Mouse (Mus musculus): ENCODE results near the gene Cdca3. TPM values are rescaled to one million over a fixed set of nuclear protein-coding genes. Genes with fewer than 3 reads are reported as not detected.

Gene Cdca3
- total RNA-seq, 4 experiments from 2014 or later = 0.49 to 1.0 (median 0.80) TPM

DNA sequence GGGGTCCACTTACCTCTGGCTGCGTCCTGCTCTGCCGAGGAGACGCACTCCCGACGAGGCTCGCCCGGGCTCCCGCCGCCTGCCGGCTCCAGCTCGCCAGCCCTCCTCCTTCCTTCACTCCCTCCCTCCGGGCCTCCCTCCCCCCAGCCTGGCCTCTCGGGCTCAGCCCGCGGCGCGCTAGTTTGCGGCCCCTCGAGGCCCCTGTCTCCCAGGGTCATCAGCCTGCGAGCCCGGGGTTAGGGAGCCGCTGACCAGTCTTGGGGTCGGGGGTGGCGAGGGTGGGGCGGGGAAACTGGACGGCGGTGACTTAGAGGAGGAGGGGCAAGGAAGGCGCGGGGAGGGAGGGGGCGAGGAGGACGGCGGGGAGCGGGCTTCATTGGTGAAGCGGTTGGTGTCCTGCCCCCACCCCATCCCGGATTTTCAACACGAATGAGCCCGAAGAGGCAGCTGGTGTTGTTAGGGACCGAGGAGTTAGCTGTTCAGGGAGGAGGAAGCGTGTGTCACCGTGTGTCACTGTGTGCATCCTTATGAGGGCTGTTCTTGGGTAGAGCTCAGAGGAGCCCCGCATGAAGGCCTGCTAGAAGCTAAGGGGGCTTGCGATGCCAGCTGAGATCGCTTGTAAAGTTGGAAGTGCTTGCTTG is 34.4 kb downstream of the Cdca3 start, which contains the start of gene Gpr162:
Gene Gpr162, minus strand, starts transcription at position 326 of the 641 bp plus-strand sequence.
- DNase-seq (ENCODE audit: low spot score in 2 of 2) = peak; percentile 60 to 75

DNA sequence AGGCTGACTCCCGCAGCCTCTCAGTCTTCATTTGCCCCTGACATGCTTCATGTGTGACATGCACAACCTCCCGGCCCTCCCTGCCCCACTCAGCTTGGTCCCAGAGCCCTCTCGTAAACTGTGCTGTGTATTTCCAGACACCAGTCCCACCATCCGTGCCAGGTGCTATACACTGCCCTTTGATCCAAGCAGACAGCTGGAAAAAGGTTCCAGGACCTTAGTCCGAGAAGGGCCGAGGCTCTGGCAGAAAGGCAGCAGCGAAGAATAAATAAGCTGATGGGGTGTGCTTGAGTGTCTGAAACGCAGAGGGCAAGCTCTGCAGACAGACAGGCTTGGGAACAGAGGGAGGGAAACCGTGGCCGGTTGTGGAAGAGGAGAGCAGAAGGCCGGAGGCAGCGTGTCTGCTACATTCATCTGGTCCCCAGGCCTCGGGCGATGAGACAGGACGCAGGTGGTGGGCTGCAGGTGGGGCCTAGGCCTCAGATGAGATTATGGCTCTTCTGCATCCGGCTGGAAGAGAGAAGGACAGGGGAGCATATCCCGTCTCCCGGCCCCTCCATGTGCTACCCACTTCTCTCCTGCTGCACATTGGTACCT is 36.5 kb downstream of the Cdca3 start:
- no peak for DNase-seq (ENCODE audit: low spot score in 2 of 2)

DNA sequence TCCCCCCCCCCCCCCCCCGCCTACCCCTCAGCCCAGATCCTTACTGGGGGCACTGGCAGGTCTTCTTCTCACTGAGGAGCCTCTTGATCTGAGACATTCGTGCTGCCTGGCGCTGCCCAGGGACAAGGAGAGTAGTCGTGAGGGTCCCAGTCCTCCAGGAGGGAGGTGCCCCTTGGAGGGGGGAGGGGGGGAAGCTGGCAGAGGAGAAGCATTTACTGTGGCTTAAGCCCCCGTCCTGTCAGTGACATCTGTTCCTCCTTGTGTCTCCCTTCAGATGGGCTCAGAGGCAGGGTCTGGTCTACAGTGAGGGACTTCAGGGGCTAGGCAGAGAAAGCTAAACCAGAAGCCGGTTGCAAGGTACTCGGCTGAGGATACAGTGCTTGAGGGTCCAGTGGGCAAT is 37.2 kb downstream of the Cdca3 start:
- DNase-seq (ENCODE audit: low spot score in 2 of 2) = no peak

DNA sequence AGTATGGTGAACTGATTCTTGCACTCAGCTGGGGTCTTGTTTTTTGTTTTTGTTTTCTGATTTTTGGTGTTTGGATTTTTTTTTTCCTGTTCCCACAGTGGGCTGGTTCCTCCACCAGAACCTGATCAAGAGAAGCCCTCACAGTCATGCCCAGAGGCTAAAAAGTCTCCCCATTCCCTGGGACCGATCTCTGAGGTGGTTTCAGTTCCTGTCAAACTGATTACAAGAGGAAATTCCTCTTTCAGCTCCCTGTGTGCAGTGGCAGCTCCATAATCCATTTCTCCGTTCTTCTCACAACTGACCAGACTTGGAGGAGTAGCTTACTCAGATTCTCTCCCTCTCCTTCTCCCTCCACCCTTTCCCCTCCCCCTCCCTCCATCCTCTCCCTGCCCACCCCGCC is 45.0 kb downstream of the Cdca3 start:
- no peak for DNase-seq (ENCODE audit: low spot score in 2 of 2)

DNA sequence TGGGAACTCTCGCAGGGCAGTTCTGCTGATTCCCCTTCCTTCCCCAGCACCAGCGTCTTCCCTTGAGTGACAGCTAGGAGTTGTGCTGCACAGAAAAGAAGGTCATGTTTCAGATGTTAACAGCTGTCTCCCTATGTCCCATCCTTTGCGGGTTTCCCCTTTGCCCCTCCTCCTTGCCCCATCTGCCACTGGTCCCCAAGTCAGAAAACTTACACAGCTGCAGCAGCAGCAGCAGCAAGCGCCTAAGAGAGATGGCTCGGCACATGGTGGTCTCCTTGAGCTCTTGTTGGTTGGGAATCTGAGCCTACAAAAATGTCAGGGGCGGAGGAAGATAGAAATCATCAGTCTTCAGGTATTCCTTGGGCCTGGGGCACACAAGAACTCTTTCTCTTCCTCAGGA is 50.0 kb downstream of the Cdca3 start:
- no peak for DNase-seq (ENCODE audit: low spot score in 2 of 2)

DNA sequence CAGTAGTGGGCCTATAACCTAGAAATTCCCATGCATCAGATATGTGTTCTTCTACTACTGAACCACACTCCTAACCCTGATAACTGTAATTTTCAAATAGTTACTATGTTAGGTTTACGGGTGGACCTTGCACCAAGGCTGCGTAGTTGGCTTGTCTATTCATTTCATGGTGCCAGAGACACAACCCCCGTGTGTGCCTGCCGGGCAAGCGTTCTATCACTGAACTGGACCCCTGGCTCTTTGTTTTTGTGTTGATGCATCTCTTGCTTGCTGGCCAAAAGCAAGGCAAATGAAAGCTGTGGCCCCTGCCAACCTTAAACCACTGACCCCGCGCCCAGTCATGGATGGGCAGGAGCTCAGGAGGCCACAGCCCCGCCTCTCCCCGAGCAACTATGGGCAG is 52.5 kb downstream of the Cdca3 start:
- no peak for DNase-seq (ENCODE audit: low spot score in 2 of 2)

Other genes with a start within 250 kb of the Cdca3 start
- under 1 TPM in 3 of 4 experiments, not detected in 1; 0.22 to 0.23 (median 0.23) TPM for gene C1s2, start 193.5 kb upstream of the Cdca3 start, total RNA-seq (2022)
- 10 to 100 TPM; 22.6 to 34.6 (median 26.1) TPM for gene Lpcat3, start 166.5 kb upstream of the Cdca3 start, total RNA-seq (2022)
- 10 to 100 TPM; 41.0 to 48.1 (median 43.4) TPM for gene Emg1, start 117.4 kb upstream of the Cdca3 start, total RNA-seq (2022)
- gene Phb2, start 117.2 kb upstream of the Cdca3 start, total RNA-seq (2022) = 100 to 1,000 TPM; 111 to 126 (median 116) TPM
- gene Ptpn6, start 90.8 kb upstream of the Cdca3 start, total RNA-seq (2022) = 10 to 100 TPM in 2 of 4 experiments, 1 to 10 TPM in 2; 2.3 to 15.0 (median 7.9) TPM
- gene Grcc10, start 88.2 kb upstream of the Cdca3 start, total RNA-seq (2022) = 100 to 1,000 TPM; 301 to 323 (median 310) TPM
- gene Gm45234, start 73.5 kb upstream of the Cdca3 start, total RNA-seq (2022) = not detected
- 100 to 1,000 TPM; 146 to 166 (median 159) TPM for gene Atn1, start 73.0 kb upstream of the Cdca3 start, total RNA-seq (2022)
- gene Eno2, start 59.9 kb upstream of the Cdca3 start, total RNA-seq (2022) = 1,000 to 10,000 TPM; 1,117 to 1,267 (median 1,165) TPM
- gene Lrrc23, start 49.8 kb upstream of the Cdca3 start, total RNA-seq (2022) = 1 to 10 TPM; 2.3 to 3.4 (median 2.7) TPM
- 1 to 10 TPM; 4.0 to 5.8 (median 5.0) TPM for gene Spsb2, start 20.9 kb upstream of the Cdca3 start, total RNA-seq (2022)
- gene Tpi1, start 15.3 kb upstream of the Cdca3 start, total RNA-seq (2022) = 100 to 1,000 TPM; 794 to 847 (median 813) TPM
- gene Usp5, start 63 bp upstream of the Cdca3 start, total RNA-seq (2022) = 100 to 1,000 TPM; 200 to 215 (median 204) TPM
- under 1 TPM in 3 of 4 experiments, not detected in 1; 0.20 to 0.87 (median 0.53) TPM for gene Gnb3, start 10.7 kb downstream of the Cdca3 start, total RNA-seq (2022)
- 10 to 100 TPM; 18.5 to 25.6 (median 20.6) TPM for gene P3h3, start 28.2 kb downstream of the Cdca3 start, total RNA-seq (2022)
- 100 to 1,000 TPM; 202 to 224 (median 204) TPM for gene Gpr162, start 34.4 kb downstream of the Cdca3 start, total RNA-seq (2022)
- gene Cd4, start 58.7 kb downstream of the Cdca3 start, total RNA-seq (2022) = 10 to 100 TPM; 13.4 to 17.2 (median 15.9) TPM
- 10 to 100 TPM in 2 of 4 experiments, 1 to 10 TPM in 2; 2.4 to 12.6 (median 6.8) TPM for gene Lag3, start 82.2 kb downstream of the Cdca3 start, total RNA-seq (2022)
- gene Ptms, start 90.6 kb downstream of the Cdca3 start, total RNA-seq (2022) = 100 to 1,000 TPM; 915 to 964 (median 945) TPM
- gene Mlf2, start 101.8 kb downstream of the Cdca3 start, total RNA-seq (2022) = 100 to 1,000 TPM; 578 to 635 (median 620) TPM
- gene Cops7a, start 136.0 kb downstream of the Cdca3 start, total RNA-seq (2022) = 100 to 1,000 TPM; 154 to 177 (median 165) TPM
- gene Pianp, start 167.1 kb downstream of the Cdca3 start, total RNA-seq (2022) = 100 to 1,000 TPM; 146 to 232 (median 185) TPM
- gene Zfp384, start 179.6 kb downstream of the Cdca3 start, total RNA-seq (2022) = 10 to 100 TPM; 36.8 to 48.5 (median 40.5) TPM
- gene Ing4, start 210.2 kb downstream of the Cdca3 start, total RNA-seq (2022) = 10 to 100 TPM; 52.5 to 59.2 (median 54.2) TPM
- 10 to 100 TPM in 2 of 4 experiments, 1 to 10 TPM in 2; 8.6 to 12.1 (median 10.1) TPM for gene Acrbp, start 220.1 kb downstream of the Cdca3 start, total RNA-seq (2022)
- gene Lpar5, start 238.4 kb downstream of the Cdca3 start, total RNA-seq (2022) = 1 to 10 TPM in 2 of 4 experiments, under 1 TPM in 2; 0.44 to 1.9 (median 0.82) TPM

All from left cerebral cortex, adult 8-10 months (tissue).